ENCODE assay signal across 10 mouse cellular contexts in genomic region chr11:74866640-74867039, GRCm38 (mm10). TPM values are rescaled to one million over a fixed set of nuclear protein-coding genes. Genes with fewer than 3 reads are reported as not detected.
DNase-seq lines count a peak whose midpoint lies in the region; ATAC-seq lines count a peak whose summit lies in the region.
"Had no signal": no experiment of that assay in that cellular context is flagged by ENCODE, and none has a peak within 500 bp of the region (broad histone marks: within the 10 kb centered on the region; RNA-seq: fewer than 3 reads in every experiment).

No protein-coding gene starts in this region.

- no peak overlapping the region for H3K4me2 ChIP-seq in neural tube, embryonic 15.5 days
- H3K4me2 ChIP-seq: heart, embryonic 13.5 days; stomach, embryonic 15.5 days had no signal

- no peak for ATAC-seq in neural tube, embryonic 15.5 days (ENCODE audit: low FRiP score)

- no peak overlapping the region for H3K4me3 ChIP-seq in neural tube, embryonic 15.5 days (replicated peaks)
- H3K4me3 ChIP-seq: heart, embryonic 13.5 days; stomach, embryonic 15.5 days had no signal

- no peak overlapping the region for H3K9ac ChIP-seq in neural tube, embryonic 15.5 days (replicated peaks)
- H3K9ac ChIP-seq: heart, embryonic 13.5 days; stomach, embryonic 15.5 days had no signal

- peak; percentile 95 for DNase-seq in left cerebral cortex, postnatal 4 days
- DNase-seq in left cerebral cortex, adult 18-20 months (ENCODE audit: low spot score in 2 of 2): no peak
- DNase-seq in cerebellum, adult 8-10 months: peak; percentile 82
- peak; percentile 88 to 90 for DNase-seq in heart, adult 9 months (ENCODE audit: low spot score in 2 of 2)
- peak; percentile 54 for DNase-seq in right cerebral cortex, postnatal 4 days
- no peak for DNase-seq in kidney, postnatal 4 days

- peaks cover 55% of the 10 kb centered on the region for H3K36me3 ChIP-seq in neural tube, embryonic 15.5 days
- H3K36me3 ChIP-seq: stomach, embryonic 15.5 days had no signal

- intact Hi-C loops in left cerebral cortex, postnatal 4 days (cut with DNase I): no loop called here

- 82% methylated on average over 4 of the region's 4 CpGs for WGBS in neural tube, embryonic 15.5 days

- peaks cover 32% of the 10 kb centered on the region for H3K4me1 ChIP-seq in neural tube, embryonic 15.5 days

- no peaks in the 10 kb centered on the region for H3K27me3 ChIP-seq in neural tube, embryonic 15.5 days (replicated peaks)
- H3K27me3 ChIP-seq: heart, embryonic 13.5 days; stomach, embryonic 15.5 days had no signal

- H3K27ac ChIP-seq in neural tube, embryonic 15.5 days (replicated peaks): no peak overlapping the region
- H3K27ac ChIP-seq: heart, embryonic 13.5 days; macrophage; stomach, embryonic 15.5 days had no signal

- H3K9me3 ChIP-seq in neural tube, embryonic 15.5 days (replicated peaks): no peaks in the 10 kb centered on the region
- H3K9me3 ChIP-seq: heart, embryonic 13.5 days; stomach, embryonic 15.5 days had no signal

RNA-seq across cellular contexts. Expression of gene Sgsm2, which starts 30.2 kb away (rescaled TPM):
- 10 to 100 TPM; 65.3 to 72.8 TPM for total RNA-seq in left cerebral cortex, postnatal 4 days (2021)
- 10 to 100 TPM; 85.2 to 93.8 TPM for total RNA-seq in left cerebral cortex, adult 18-20 months (2021)
- polyA plus RNA-seq in neural tube, embryonic 15.5 days (2015; fragmentation: Nextera tagmentation; extraction: Ambion mirVana): 24.1 and 27.3 TPM in 2 replicates

RNA-seq across cellular contexts. Expression of gene Tsr1, which starts 31.2 kb away (rescaled TPM):
- 10 to 100 TPM; 37.7 to 42.4 TPM for total RNA-seq in left cerebral cortex, postnatal 4 days (2021)
- 10 to 100 TPM; 29.9 to 31.1 TPM for total RNA-seq in left cerebral cortex, adult 18-20 months (2021)
- 28.1 and 32.8 TPM in 2 replicates for polyA plus RNA-seq in neural tube, embryonic 15.5 days (2015; fragmentation: Nextera tagmentation; extraction: Ambion mirVana)

RNA-seq across cellular contexts. Expression of gene Mnt, which starts 35.9 kb away (rescaled TPM):
- 10 to 100 TPM; 36.7 to 36.8 TPM for total RNA-seq in left cerebral cortex, postnatal 4 days (2021)
- 10 to 100 TPM; 35.1 to 36.0 TPM for total RNA-seq in left cerebral cortex, adult 18-20 months (2021)
- 7.0 and 7.3 TPM in 2 replicates for polyA plus RNA-seq in neural tube, embryonic 15.5 days (2015; fragmentation: Nextera tagmentation; extraction: Ambion mirVana)

RNA-seq across cellular contexts. Expression of gene Smg6, which starts 59.0 kb away (rescaled TPM):
- total RNA-seq in left cerebral cortex, postnatal 4 days (2021): 10 to 100 TPM; 30.5 to 31.2 TPM
- total RNA-seq in left cerebral cortex, adult 18-20 months (2021): 10 to 100 TPM; 30.3 to 31.4 TPM
- 13.3 and 14.3 TPM in 2 replicates for polyA plus RNA-seq in neural tube, embryonic 15.5 days (2015; fragmentation: Nextera tagmentation; extraction: Ambion mirVana)

RNA-seq across cellular contexts. Expression of gene Srr, which starts 59.1 kb away (rescaled TPM):
- total RNA-seq in left cerebral cortex, postnatal 4 days (2021): 10 to 100 TPM; 65.6 to 66.2 TPM
- total RNA-seq in left cerebral cortex, adult 18-20 months (2021): 10 to 100 TPM; 78.6 to 83.2 TPM
- 38.0 and 38.1 TPM in 2 replicates for polyA plus RNA-seq in neural tube, embryonic 15.5 days (2015; fragmentation: Nextera tagmentation; extraction: Ambion mirVana)

Comparison
In these comparisons a context has a peak if more than half of its experiments do, and no peak if none do; other contexts are left out.
1. DNase-seq: peak in left cerebral cortex, postnatal 4 days (single experiment), cerebellum, adult 8-10 months (single experiment), heart, adult 9 months (2 of 2) and right cerebral cortex, postnatal 4 days (single experiment); none in left cerebral cortex, adult 18-20 months (0 of 2) and kidney, postnatal 4 days (0 of 2).